Mouse (Mus musculus): ENCODE measurements around the gene Gm7271. TPM values are rescaled to one million over a fixed set of nuclear protein-coding genes. Genes with fewer than 3 reads are reported as not detected.

Gm7271 gene
- not detected for polyA plus RNA-seq (2012; fragmentation: generic; extraction: Trizol)

- Histone ChIP-seq H3ac (ENCODE audit: control insufficient read depth, insufficient read length) (no peak within 1 kb of the TSS), H3K27me3 (ENCODE audit: control insufficient read depth, insufficient read depth, insufficient read length) (no peaks in the 10 kb centered on the region), H3K4me2 (ENCODE audit: low read depth) (no peak within 1 kb of the TSS), H3K79me2 (ENCODE audit: control insufficient read depth, insufficient read depth) (no peaks in the 10 kb centered on the region), H3K4me3 (no peak within 1 kb of the TSS), H3K36me3 (ENCODE audit: control insufficient read depth, insufficient read depth) (no peaks in the 10 kb centered on the region)
- no peak for TF ChIP-seq POLR2A (IDR thresholded peaks at IDR 0.05; ENCODE audit: insufficient read length, low read depth)
- TF ChIP-seq MAX (IDR thresholded peaks at IDR 0.05; ENCODE audit: low read depth): no peak
- no peak for TF ChIP-seq MYOD1 (IDR thresholded peaks at IDR 0.05; ENCODE audit: control insufficient read depth in 1 of 3, insufficient read length in 2 of 3, low read depth in 2 of 3)
- TF ChIP-seq TCF12 (IDR thresholded peaks at IDR 0.05; ENCODE audit: insufficient read depth, poor library complexity, severe bottlenecking): no peak
- no peak for TF ChIP-seq TCF3 (IDR thresholded peaks at IDR 0.05; ENCODE audit: insufficient read length, low read depth)
- TF ChIP-seq E2F4 (IDR thresholded peaks at IDR 0.05; ENCODE audit: insufficient read depth): no peak
- no peak for TF ChIP-seq SRF (IDR thresholded peaks at IDR 0.05; ENCODE audit: control insufficient read depth, insufficient read length, low read depth)
- TF ChIP-seq CEBPB (IDR thresholded peaks at IDR 0.05; ENCODE audit: insufficient read depth, poor library complexity, severe bottlenecking): no peak
- no peak for TF ChIP-seq USF1 (IDR thresholded peaks at IDR 0.05; ENCODE audit: low read depth)
- TF ChIP-seq POLR2AphosphoS2 (IDR thresholded peaks at IDR 0.05; ENCODE audit: insufficient read length, low read depth): no peak
- TF ChIP-seq REST (IDR thresholded peaks at IDR 0.05; ENCODE audit: insufficient read depth, insufficient read length): no peak
- no peak for TF ChIP-seq MYOG (IDR thresholded peaks at IDR 0.05; ENCODE audit: control insufficient read depth in 1 of 3, insufficient read depth in 1 of 3, insufficient read length in 2 of 3, low read depth in 2 of 3)
Observed at GRCm38 (mm10) chr5:76483811-76484210, at the start of gene Gm7271. Gene Gm7271 (plus strand): TSS chr5:76484040.

GRCm38 (mm10) chr5:76437100-76437499, 46.7 kb upstream of the Gm7271 start:
- no peak for TF ChIP-seq TCF12 (IDR thresholded peaks at IDR 0.05; ENCODE audit: insufficient read depth, poor library complexity, severe bottlenecking)
- TF ChIP-seq TCF3 (IDR thresholded peaks at IDR 0.05; ENCODE audit: insufficient read length, low read depth): no peak
- TF ChIP-seq CEBPB (IDR thresholded peaks at IDR 0.05; ENCODE audit: insufficient read depth, poor library complexity, severe bottlenecking): peak; percentile 74
- no peaks in the 10 kb centered on the region for H3K27me3 ChIP-seq (ENCODE audit: control insufficient read depth, insufficient read depth, insufficient read length)
- no peaks in the 10 kb centered on the region for H3K79me2 ChIP-seq (ENCODE audit: control insufficient read depth, insufficient read depth)
- H3K4me2 ChIP-seq (ENCODE audit: low read depth): peak overlapping the region; percentile 86
- no peak overlapping the region for H3ac ChIP-seq (ENCODE audit: control insufficient read depth, insufficient read length)
- no peak overlapping the region for H3K4me3 ChIP-seq
- no peaks in the 10 kb centered on the region for H3K36me3 ChIP-seq (ENCODE audit: control insufficient read depth, insufficient read depth)

- H3K4me3 ChIP-seq: no peak overlapping the region
- peak overlapping the region; percentile 86 for H3K4me2 ChIP-seq (ENCODE audit: low read depth)
- no peaks in the 10 kb centered on the region for H3K27me3 ChIP-seq (ENCODE audit: control insufficient read depth, insufficient read depth, insufficient read length)
- H3K79me2 ChIP-seq (ENCODE audit: control insufficient read depth, insufficient read depth): no peaks in the 10 kb centered on the region
- H3ac ChIP-seq (ENCODE audit: control insufficient read depth, insufficient read length): no peak overlapping the region
- H3K36me3 ChIP-seq (ENCODE audit: control insufficient read depth, insufficient read depth): no peaks in the 10 kb centered on the region
- TF ChIP-seq POLR2A (IDR thresholded peaks at IDR 0.05; ENCODE audit: insufficient read length, low read depth): no peak
- no peak for TF ChIP-seq TCF3 (IDR thresholded peaks at IDR 0.05; ENCODE audit: insufficient read length, low read depth)
- TF ChIP-seq SRF (IDR thresholded peaks at IDR 0.05; ENCODE audit: control insufficient read depth, insufficient read length, low read depth): no peak
- no peak for TF ChIP-seq E2F4 (IDR thresholded peaks at IDR 0.05; ENCODE audit: insufficient read depth)
- TF ChIP-seq REST (IDR thresholded peaks at IDR 0.05; ENCODE audit: insufficient read depth, insufficient read length): no peak
- no peak for TF ChIP-seq MYOG (IDR thresholded peaks at IDR 0.05; ENCODE audit: control insufficient read depth in 1 of 3, insufficient read depth in 1 of 3, insufficient read length in 2 of 3, low read depth in 2 of 3)
- no peak for TF ChIP-seq POLR2AphosphoS2 (IDR thresholded peaks at IDR 0.05; ENCODE audit: insufficient read length, low read depth)
- TF ChIP-seq CEBPB (IDR thresholded peaks at IDR 0.05; ENCODE audit: insufficient read depth, poor library complexity, severe bottlenecking): no peak
- no peak for TF ChIP-seq MYOD1 (IDR thresholded peaks at IDR 0.05; ENCODE audit: control insufficient read depth in 1 of 3, insufficient read length in 2 of 3, low read depth in 2 of 3)
- no peak for TF ChIP-seq TCF12 (IDR thresholded peaks at IDR 0.05; ENCODE audit: insufficient read depth, poor library complexity, severe bottlenecking)
- no peak for TF ChIP-seq MAX (IDR thresholded peaks at IDR 0.05; ENCODE audit: low read depth)
- TF ChIP-seq USF1 (IDR thresholded peaks at IDR 0.05; ENCODE audit: low read depth): no peak
Observed at GRCm38 (mm10) chr5:76437696-76438095, 46.1 kb upstream of the Gm7271 start.

GRCm38 (mm10) chr5:76441431-76441830, 42.4 kb upstream of the Gm7271 start:
- Histone ChIP-seq H3K36me3 (ENCODE audit: control insufficient read depth, insufficient read depth) (no peaks in the 10 kb centered on the region), H3K4me3 (no peak overlapping the region), H3ac (ENCODE audit: control insufficient read depth, insufficient read length) (no peak overlapping the region), H3K27me3 (ENCODE audit: control insufficient read depth, insufficient read depth, insufficient read length) (no peaks in the 10 kb centered on the region), H3K4me2 (ENCODE audit: low read depth) (no peak overlapping the region), H3K79me2 (ENCODE audit: control insufficient read depth, insufficient read depth) (no peaks in the 10 kb centered on the region)
- TF ChIP-seq E2F4 (IDR thresholded peaks at IDR 0.05; ENCODE audit: insufficient read depth) (no peak), TCF12 (IDR thresholded peaks at IDR 0.05; ENCODE audit: insufficient read depth, poor library complexity, severe bottlenecking) (no peak), POLR2AphosphoS2 (IDR thresholded peaks at IDR 0.05; ENCODE audit: insufficient read length, low read depth) (no peak), USF1 (IDR thresholded peaks at IDR 0.05; ENCODE audit: low read depth) (no peak), REST (IDR thresholded peaks at IDR 0.05; ENCODE audit: insufficient read depth, insufficient read length) (no peak), CEBPB (IDR thresholded peaks at IDR 0.05; ENCODE audit: insufficient read depth, poor library complexity, severe bottlenecking) (no peak), MYOD1 (IDR thresholded peaks at IDR 0.05; ENCODE audit: control insufficient read depth in 1 of 3, insufficient read length in 2 of 3, low read depth in 2 of 3) (no peak), MYOG (IDR thresholded peaks at IDR 0.05; ENCODE audit: control insufficient read depth in 1 of 3, insufficient read depth in 1 of 3, insufficient read length in 2 of 3, low read depth in 2 of 3) (no peak), TCF3 (IDR thresholded peaks at IDR 0.05; ENCODE audit: insufficient read length, low read depth) (no peak), POLR2A (IDR thresholded peaks at IDR 0.05; ENCODE audit: insufficient read length, low read depth) (no peak), MAX (IDR thresholded peaks at IDR 0.05; ENCODE audit: low read depth) (no peak), SRF (IDR thresholded peaks at IDR 0.05; ENCODE audit: control insufficient read depth, insufficient read length, low read depth) (no peak)

GRCm38 (mm10) chr5:76474931-76475330, 8.9 kb upstream of the Gm7271 start:
- Histone ChIP-seq H3K79me2 (ENCODE audit: control insufficient read depth, insufficient read depth) (no peaks in the 10 kb centered on the region), H3K4me2 (ENCODE audit: low read depth) (no peak overlapping the region), H3K27me3 (ENCODE audit: control insufficient read depth, insufficient read depth, insufficient read length) (peaks cover 3% of the 10 kb centered on the region), H3ac (ENCODE audit: control insufficient read depth, insufficient read length) (no peak overlapping the region), H3K36me3 (ENCODE audit: control insufficient read depth, insufficient read depth) (no peaks in the 10 kb centered on the region), H3K4me3 (no peak overlapping the region)
- TF ChIP-seq TCF12 (IDR thresholded peaks at IDR 0.05; ENCODE audit: insufficient read depth, poor library complexity, severe bottlenecking) (no peak), MAX (IDR thresholded peaks at IDR 0.05; ENCODE audit: low read depth) (no peak), REST (IDR thresholded peaks at IDR 0.05; ENCODE audit: insufficient read depth, insufficient read length) (no peak), MYOD1 (IDR thresholded peaks at IDR 0.05; ENCODE audit: control insufficient read depth in 1 of 3, insufficient read length in 2 of 3, low read depth in 2 of 3) (no peak), POLR2A (IDR thresholded peaks at IDR 0.05; ENCODE audit: insufficient read length, low read depth) (no peak), USF1 (IDR thresholded peaks at IDR 0.05; ENCODE audit: low read depth) (no peak), POLR2AphosphoS2 (IDR thresholded peaks at IDR 0.05; ENCODE audit: insufficient read length, low read depth) (no peak)

Measured in myocyte (in vitro differentiated cells).